Mouse (Mus musculus) intestine, embryonic 16.5 days (tissue): ENCODE data around the gene Magi2. TPM values are rescaled to one million over a fixed set of nuclear protein-coding genes. Genes with fewer than 3 reads are reported as not detected.

Experiments used
- ATAC-seq: fragments of 200-750 bp; cut with Nextera tagmentation; 2 replicates; pipeline ENCODE4 v1.8.0; 2017; ENCODE audit warnings: moderate TSS enrichment, moderate library complexity
- H3K27ac ChIP-seq: fragments of 300-500 bp; sonication (generic); 2 replicates; pipeline ENCODE4 v1.5.1; 2014; ENCODE audit warnings: mild to moderate bottlenecking, low read length
- H3K27me3 ChIP-seq: fragments of 300-500 bp; sonication (generic); replicated peaks from 2 replicates; pipeline ENCODE4 v1.6.1; 2014; ENCODE audit warnings: low read length, control low read depth, mixed read lengths; ENCODE audit not compliant: control insufficient read depth, insufficient read depth
- H3K36me3 ChIP-seq: fragments of 300-500 bp; sonication (generic); 2 replicates; pipeline ENCODE4 v1.6.1; 2014; ENCODE audit warnings: low read length, control low read depth; ENCODE audit not compliant: control insufficient read depth, insufficient read depth
- H3K4me1 ChIP-seq: fragments of 300-500 bp; sonication (generic); 2 replicates; pipeline ENCODE4 v1.6.1; 2014; ENCODE audit warnings: low read length, control low read depth, mixed read lengths; ENCODE audit not compliant: control insufficient read depth, insufficient read depth
- H3K4me2 ChIP-seq: fragments of 300-500 bp; sonication (generic); 2 replicates; pipeline ENCODE4 v1.6.1; 2014; ENCODE audit warnings: low read depth, low read length, control low read depth
- H3K4me3 ChIP-seq: fragments of 300-500 bp; sonication (generic); 2 replicates; pipeline ENCODE4 v1.5.1; 2014; ENCODE audit warnings: mild to moderate bottlenecking, low read length
- H3K9ac ChIP-seq: fragments of 300-500 bp; sonication (generic); 2 replicates; pipeline ENCODE4 v1.6.1; 2014; ENCODE audit warnings: low read depth, low read length
- H3K9me3 ChIP-seq: fragments of 300-500 bp; sonication (generic); 2 replicates; pipeline ENCODE4 v1.6.1; 2016; ENCODE audit warnings: low read length, control low read depth; ENCODE audit not compliant: control insufficient read depth
- WGBS: fragments of 180-500 bp; shearing (Covaris S2); extraction: QIAGEN DNeasy Blood & Tissue Kit; methylation state at CpG from one replicate; pipeline ENCODE4 v1.1.7; 2014; 5-methylcytosine and 5-hydroxymethylcytosine counted together
- polyA plus RNA-seq: library from polyadenylated mRNA; unstranded; fragments of >200 nt; fragmentation: Nextera tagmentation; extraction: Ambion mirVana; gene quantifications from 2 replicates; pipeline ENCODE4 v1.2.1, GENCODE M21; 2015

Gene Magi2
- polyA plus RNA-seq, 1 experiment from 2014 or later, result 3.0 TPM

DNA sequence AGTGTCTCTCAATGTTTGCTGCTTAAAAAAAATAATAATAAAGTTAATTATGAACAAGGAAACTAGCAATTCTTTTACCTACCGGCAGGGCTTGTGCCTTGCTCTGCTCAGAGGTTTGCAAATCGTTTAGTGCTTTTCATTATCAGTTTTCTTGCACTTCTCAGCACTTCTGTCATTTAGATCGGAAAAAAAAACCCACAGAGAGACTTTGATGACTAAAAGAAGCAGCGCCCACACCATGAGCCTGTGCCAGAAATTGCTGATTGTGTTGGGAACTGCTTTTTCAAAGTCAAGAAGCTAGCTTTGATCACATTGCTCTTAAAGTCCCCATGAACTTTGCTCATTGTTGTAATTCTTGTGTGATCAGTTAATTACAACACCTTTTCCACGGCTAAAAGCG, 860.2 kb downstream of the Magi2 start:
- no peaks in the 10 kb centered on the region for H3K36me3 ChIP-seq
- H3K4me2 ChIP-seq, result no peak overlapping the region
- ATAC-seq, result no peak
- H3K9ac ChIP-seq, result no peak overlapping the region
- no peaks in the 10 kb centered on the region for H3K9me3 ChIP-seq
- no peaks in the 10 kb centered on the region for H3K4me1 ChIP-seq
- WGBS, result 67% methylated on average over 6 of the region's 6 CpGs
- H3K27ac ChIP-seq, result no peak overlapping the region
- no peaks in the 10 kb centered on the region for H3K27me3 ChIP-seq
- H3K4me3 ChIP-seq, result no peak overlapping the region

DNA sequence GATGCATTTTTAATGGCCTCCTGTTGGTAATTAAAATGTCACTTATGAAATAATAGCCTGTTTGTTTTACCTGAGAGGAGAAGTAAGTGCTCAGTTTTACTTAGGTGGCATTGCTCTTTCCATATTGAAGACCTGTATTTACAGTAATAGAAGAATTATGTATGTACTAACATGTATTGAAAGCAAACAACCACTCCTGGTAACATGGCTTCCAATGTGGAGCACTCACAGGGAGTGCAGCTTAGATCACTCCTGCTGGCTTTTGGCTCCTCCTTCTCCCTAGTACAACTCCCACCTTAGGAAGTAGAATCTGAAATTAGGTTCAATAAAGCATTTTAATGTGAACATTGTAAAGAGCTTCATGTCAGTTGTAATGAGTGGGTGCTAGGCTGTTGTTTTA, 877.0 kb downstream of the Magi2 start:
- Histone ChIP-seq H3K4me2 (no peak overlapping the region), H3K27me3 (no peaks in the 10 kb centered on the region), H3K27ac (no peak overlapping the region), H3K4me3 (no peak overlapping the region), H3K9me3 (no peaks in the 10 kb centered on the region), H3K4me1 (no peaks in the 10 kb centered on the region), H3K36me3 (no peaks in the 10 kb centered on the region), H3K9ac (no peak overlapping the region)
- ATAC-seq, result no peak

DNA sequence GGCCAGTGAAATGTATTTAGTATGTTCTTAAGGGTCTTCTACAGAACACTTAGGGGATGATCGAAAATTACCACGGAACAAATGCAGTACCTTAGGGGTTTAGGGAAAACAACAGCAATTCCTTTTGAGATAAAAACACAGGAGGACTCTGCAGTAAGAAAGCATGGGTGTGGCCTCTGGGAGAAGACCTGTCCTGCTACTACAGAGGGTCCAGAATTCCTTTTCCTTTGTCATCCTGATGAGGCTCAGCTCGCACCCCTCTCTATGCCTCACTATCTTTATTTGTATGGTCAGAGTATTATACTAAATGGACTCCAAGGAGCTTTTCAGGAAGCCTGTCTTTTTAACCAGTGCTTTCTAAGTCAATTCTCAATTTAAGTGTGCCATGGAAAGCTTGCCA, 877.7 kb downstream of the Magi2 start:
- Histone ChIP-seq H3K27ac (no peak overlapping the region), H3K9me3 (no peaks in the 10 kb centered on the region), H3K36me3 (no peaks in the 10 kb centered on the region), H3K4me3 (no peak overlapping the region), H3K9ac (no peak overlapping the region), H3K4me1 (no peaks in the 10 kb centered on the region), H3K27me3 (no peaks in the 10 kb centered on the region), H3K4me2 (no peak overlapping the region)
- ATAC-seq, result no peak
- WGBS, result 58% methylated on average over 3 of the region's 3 CpGs

DNA sequence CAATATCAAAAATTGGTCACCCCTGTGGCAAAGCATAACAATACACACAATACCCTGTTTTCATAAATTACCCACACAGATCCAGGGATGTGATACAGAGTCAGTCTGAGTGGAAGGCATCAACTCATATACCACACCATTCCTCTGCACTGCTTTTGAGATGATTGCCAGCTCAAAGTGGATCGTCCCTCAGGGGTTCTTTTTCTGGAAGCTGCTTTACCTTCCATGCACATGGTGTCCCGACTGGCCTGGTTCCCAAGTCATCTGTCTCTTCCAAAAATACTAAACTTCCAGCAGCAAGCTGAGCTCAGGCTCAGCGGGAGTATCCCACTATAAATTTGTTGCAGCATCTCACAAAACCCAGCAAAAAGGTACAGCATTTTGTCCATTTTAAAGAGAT, 882.7 kb downstream of the Magi2 start:
- ATAC-seq, result no peak
- Histone ChIP-seq H3K9ac (no peak overlapping the region), H3K27ac (no peak overlapping the region), H3K36me3 (no peaks in the 10 kb centered on the region), H3K27me3 (no peaks in the 10 kb centered on the region), H3K4me1 (no peaks in the 10 kb centered on the region), H3K9me3 (no peaks in the 10 kb centered on the region), H3K4me2 (no peak overlapping the region), H3K4me3 (no peak overlapping the region)
- 85% methylated on average over 3 of the region's 3 CpGs for WGBS

DNA sequence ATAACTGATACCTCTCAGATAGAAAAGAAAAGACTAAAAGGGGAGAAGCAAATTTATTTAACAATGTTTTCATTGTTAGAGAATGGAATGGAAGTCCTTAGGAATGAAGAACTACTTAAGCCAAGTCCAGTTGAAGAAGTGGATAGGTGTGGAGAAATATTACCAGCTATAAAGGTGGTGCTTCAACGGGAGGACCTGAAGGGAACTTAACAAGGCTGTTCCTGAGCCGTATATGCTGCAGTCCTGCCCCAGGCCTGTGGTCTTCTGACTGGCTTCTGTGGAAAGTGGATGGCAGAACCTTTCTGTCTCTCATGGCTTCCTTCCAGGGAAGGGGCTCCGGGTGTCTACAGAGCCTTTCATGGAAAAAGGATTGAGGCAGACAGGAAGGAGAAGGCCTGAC, 890.3 kb downstream of the Magi2 start:
- WGBS, result 82% methylated on average over 3 of the region's 3 CpGs
- Histone ChIP-seq H3K9me3 (no peaks in the 10 kb centered on the region), H3K9ac (no peak overlapping the region), H3K27me3 (no peaks in the 10 kb centered on the region), H3K27ac (no peak overlapping the region), H3K4me1 (no peaks in the 10 kb centered on the region), H3K36me3 (no peaks in the 10 kb centered on the region), H3K4me2 (no peak overlapping the region), H3K4me3 (no peak overlapping the region)
- ATAC-seq, result no peak

DNA sequence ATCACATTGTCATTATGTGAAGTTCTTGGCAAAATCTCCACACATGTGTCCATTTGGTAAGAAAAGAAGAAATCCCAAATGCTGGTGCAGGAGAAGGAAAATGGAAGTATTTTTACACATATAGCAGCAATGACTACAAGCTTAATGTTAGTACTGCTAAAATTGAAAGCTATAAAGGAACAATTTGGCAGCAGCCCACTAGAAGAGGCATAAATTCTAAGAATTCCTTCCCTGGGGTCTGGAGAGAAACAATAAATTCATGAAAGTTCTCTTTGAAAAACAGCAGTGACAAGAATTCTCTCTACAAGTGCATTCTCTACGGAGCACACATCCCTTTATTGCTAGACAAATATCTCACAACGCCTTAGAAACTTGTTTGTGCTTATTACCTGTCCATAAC, 913.4 kb downstream of the Magi2 start:
- ATAC-seq, result no peak
- 45% methylated on average over 2 of the region's 2 CpGs for WGBS

DNA sequence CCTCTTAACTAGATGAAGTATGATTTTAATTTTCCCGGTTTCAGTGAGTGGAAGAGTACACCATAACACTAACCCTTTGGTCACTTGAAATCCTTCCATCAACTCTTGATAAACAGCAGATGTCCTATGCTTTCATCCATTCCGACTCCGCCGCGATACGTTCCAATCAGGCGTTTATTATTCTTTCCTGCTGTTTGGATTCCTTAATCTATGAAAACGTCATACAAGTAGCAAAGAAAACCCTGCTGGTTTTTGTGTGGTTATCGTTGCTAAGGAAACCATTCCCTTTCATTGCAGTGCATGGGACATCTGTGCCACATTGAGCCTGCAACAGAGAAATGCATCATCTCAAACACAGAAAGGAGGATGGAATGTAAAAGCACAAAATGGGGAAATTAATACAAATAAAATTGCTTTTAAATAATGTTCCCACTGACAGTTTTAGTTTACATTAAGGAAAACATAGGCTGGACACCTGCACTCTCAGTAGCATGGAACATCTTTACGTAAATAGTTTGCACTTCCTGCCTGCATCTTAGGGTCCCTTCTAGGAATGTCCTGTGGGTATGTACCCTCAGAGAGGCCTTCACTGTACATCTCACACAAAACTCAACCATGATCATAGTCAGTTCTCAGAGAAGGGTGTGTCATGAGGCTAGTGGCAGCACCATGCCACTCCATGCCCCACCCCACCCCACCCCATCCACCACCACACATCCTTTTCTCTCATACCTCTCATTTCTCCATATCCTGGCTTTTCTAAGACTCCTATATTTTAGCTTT, 914.0 kb downstream of the Magi2 start:
- H3K4me1 ChIP-seq, result no peaks in the 10 kb centered on the region
- no peaks in the 10 kb centered on the region for H3K27me3 ChIP-seq
- no peaks in the 10 kb centered on the region for H3K9me3 ChIP-seq
- H3K27ac ChIP-seq, result no peak overlapping the region
- H3K9ac ChIP-seq, result no peak overlapping the region
- ATAC-seq, result no peak
- 39% methylated on average over 10 of the region's 10 CpGs for WGBS
- H3K4me2 ChIP-seq, result no peak overlapping the region
- no peaks in the 10 kb centered on the region for H3K36me3 ChIP-seq
- no peak overlapping the region for H3K4me3 ChIP-seq

More for the DNA sequence above, 913.4 kb downstream of the Magi2 start:
- Histone ChIP-seq H3K9me3 (no peaks in the 10 kb centered on the region), H3K4me1 (no peaks in the 10 kb centered on the region), H3K4me2 (no peak overlapping the region), H3K27ac (no peak overlapping the region), H3K27me3 (no peaks in the 10 kb centered on the region), H3K9ac (no peak overlapping the region), H3K36me3 (no peaks in the 10 kb centered on the region), H3K4me3 (no peak overlapping the region)

DNA sequence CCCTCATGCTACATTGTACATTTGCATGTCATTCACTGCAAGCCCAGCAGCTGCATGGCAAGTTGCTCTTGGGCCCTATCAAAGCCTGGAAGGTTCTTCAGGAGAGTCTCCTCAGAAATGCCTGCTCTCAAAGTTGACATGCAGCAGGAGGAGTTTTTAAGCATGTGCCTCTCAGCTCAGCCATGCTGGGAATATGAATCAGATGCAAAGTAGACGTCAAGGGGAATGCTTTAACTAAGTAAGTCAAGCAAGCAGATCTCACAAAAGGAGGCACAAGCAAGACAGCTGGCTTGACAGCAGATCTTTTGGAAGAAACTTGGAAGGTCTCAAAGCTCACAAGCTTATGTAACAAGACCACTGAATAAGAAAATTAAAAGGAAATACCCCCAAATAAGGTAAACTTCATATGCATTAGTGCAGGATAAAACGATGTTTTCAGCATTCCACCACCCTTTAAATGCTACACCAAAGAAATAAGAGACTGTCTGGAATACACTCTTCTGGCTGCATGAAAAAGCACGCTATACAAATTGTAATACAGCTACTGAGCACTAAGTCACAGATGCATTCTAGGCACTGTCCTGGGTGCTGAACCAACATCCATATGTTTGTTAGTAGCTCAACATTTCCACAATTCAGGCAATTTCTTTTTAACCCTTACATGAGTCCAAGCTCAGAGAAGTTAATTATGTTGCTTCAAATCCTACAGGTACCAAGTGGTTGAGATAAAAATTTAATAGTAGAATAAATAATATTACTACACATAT, 926.7 kb downstream of the Magi2 start:
- no peaks in the 10 kb centered on the region for H3K9me3 ChIP-seq
- H3K36me3 ChIP-seq, result no peaks in the 10 kb centered on the region
- 42% methylated on average over 3 of the region's 3 CpGs for WGBS
- ATAC-seq, result no peak
- H3K9ac ChIP-seq, result no peak overlapping the region
- H3K4me1 ChIP-seq, result no peaks in the 10 kb centered on the region
- no peak overlapping the region for H3K4me3 ChIP-seq
- no peak overlapping the region for H3K4me2 ChIP-seq
- H3K27me3 ChIP-seq, result no peaks in the 10 kb centered on the region
- no peak overlapping the region for H3K27ac ChIP-seq

DNA sequence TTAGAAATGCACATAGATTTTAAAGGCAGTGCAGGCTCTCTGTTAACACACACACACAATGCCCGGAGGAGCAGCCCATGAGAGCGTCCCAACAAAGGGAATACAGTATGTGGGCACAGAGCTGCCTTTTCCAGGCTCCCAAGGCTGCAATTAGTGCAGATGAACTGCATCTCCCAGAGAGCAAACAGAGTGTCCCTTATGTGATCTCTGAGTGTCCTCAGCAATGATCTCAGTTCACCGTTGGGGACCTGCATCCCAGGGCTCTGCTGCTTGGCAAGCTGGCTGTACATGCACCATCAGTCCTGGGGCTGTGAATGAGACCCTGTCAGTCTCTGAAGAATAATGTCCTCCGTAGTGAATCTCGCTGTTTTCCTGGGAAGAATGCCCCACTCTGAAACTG, 969.9 kb downstream of the Magi2 start:
- Histone ChIP-seq H3K4me3 (no peak overlapping the region), H3K9me3 (no peaks in the 10 kb centered on the region), H3K27ac (no peak overlapping the region), H3K27me3 (no peaks in the 10 kb centered on the region), H3K36me3 (no peaks in the 10 kb centered on the region), H3K4me1 (no peaks in the 10 kb centered on the region), H3K4me2 (no peak overlapping the region), H3K9ac (no peak overlapping the region)
- WGBS, result 37% methylated on average over 5 of the region's 5 CpGs
- no peak; the same call in 1 of the 2 replicates for ATAC-seq
